Mouse (Mus musculus) liver, embryonic 13.5 days (tissue): ENCODE measurements at regions not wholly inside any gene's neighbourhood (a gene's known extent, or its start where the extent isn't known, plus 50 kb on each side); places are given as distances from the start of the nearest gene placed in this dataset.

Experiments
- ATAC-seq: fragments of 200-750 bp; cut with Nextera tagmentation; 2 replicates; pipeline ENCODE4 v1.8.0; 2017; ENCODE audit warnings: low read depth, mild to moderate bottlenecking, moderate number of reproducible peaks, moderate library complexity
- DNase-seq: peaks from one replicate; pipeline ENCODE4 v3.0.0; 2022
- H3K27ac ChIP-seq: fragments of 300-500 bp; sonication (generic); 2 replicates; pipeline ENCODE4 v1.5.1; 2015; ENCODE audit warnings: moderate library complexity, mild to moderate bottlenecking, inconsistent platforms
- H3K27me3 ChIP-seq: fragments of 300-500 bp; sonication (generic); 2 replicates; pipeline ENCODE4 v1.6.1; 2015; ENCODE audit warnings: mild to moderate bottlenecking, inconsistent platforms
- H3K36me3 ChIP-seq: fragments of 300-500 bp; sonication (generic); 2 replicates; pipeline ENCODE4 v1.6.1; 2015; ENCODE audit warnings: mild to moderate bottlenecking, inconsistent platforms
- H3K4me1 ChIP-seq: fragments of 300-500 bp; sonication (generic); replicated peaks from 2 replicates; pipeline ENCODE4 v1.6.1; 2015; ENCODE audit warnings: inconsistent platforms
- H3K4me2 ChIP-seq: fragments of 300-500 bp; sonication (generic); 2 replicates; pipeline ENCODE4 v1.6.1; 2015; ENCODE audit warnings: inconsistent platforms, mild to moderate bottlenecking, moderate library complexity
- H3K4me3 ChIP-seq: fragments of 300-500 bp; sonication (generic); replicated peaks from 2 replicates; pipeline ENCODE4 v1.5.1; 2015; ENCODE audit warnings: mild to moderate bottlenecking, inconsistent platforms
- H3K9ac ChIP-seq: fragments of 300-500 bp; sonication (generic); 2 replicates; pipeline ENCODE4 v1.6.1; 2015; ENCODE audit warnings: mild to moderate bottlenecking, inconsistent platforms
- H3K9me3 ChIP-seq: fragments of 300-500 bp; sonication (generic); replicated peaks from 2 replicates; pipeline ENCODE4 v1.6.1; 2016; ENCODE audit warnings: inconsistent platforms
- WGBS: fragments of 180-500 bp; shearing (Covaris S2); methylation state at CpG from one replicate; pipeline ENCODE4 v1.1.7; 2015; ENCODE audit not compliant: insufficient replicate concordance; 5-methylcytosine and 5-hydroxymethylcytosine counted together

- no peaks in the 10 kb centered on the region for H3K4me1 ChIP-seq
- no peak overlapping the region for H3K9ac ChIP-seq
- H3K4me3 ChIP-seq: no peak overlapping the region
- no peaks in the 10 kb centered on the region for H3K27me3 ChIP-seq
- no peak overlapping the region for H3K27ac ChIP-seq
- WGBS: 58% methylated on average over 4 of the region's 4 CpGs
- H3K4me2 ChIP-seq: no peak overlapping the region
- H3K36me3 ChIP-seq: no peaks in the 10 kb centered on the region
- ATAC-seq: no peak
- no peaks in the 10 kb centered on the region for H3K9me3 ChIP-seq
- no peak for DNase-seq
Observed at GRCm38 (mm10) chr4:83915871-83916270, 390.5 kb downstream of the Ccdc171 start.

GRCm38 (mm10) chr4:83917009-83917408 is 391.7 kb downstream of the Ccdc171 start:
- ATAC-seq (no peak), DNase-seq (no peak)
- H3K4me2 ChIP-seq: no peak overlapping the region
- H3K9ac ChIP-seq: no peak overlapping the region
- no peak overlapping the region for H3K27ac ChIP-seq
- H3K27me3 ChIP-seq: no peaks in the 10 kb centered on the region
- no peaks in the 10 kb centered on the region for H3K9me3 ChIP-seq
- no peaks in the 10 kb centered on the region for H3K4me1 ChIP-seq
- H3K4me3 ChIP-seq: no peak overlapping the region
- H3K36me3 ChIP-seq: no peaks in the 10 kb centered on the region
- WGBS: 27% methylated on average over 4 of the region's 4 CpGs

GRCm38 (mm10) chr4:83918093-83918492 is 392.7 kb downstream of the Ccdc171 start:
- Histone ChIP-seq H3K4me2 (no peak overlapping the region), H3K4me3 (no peak overlapping the region), H3K4me1 (no peaks in the 10 kb centered on the region), H3K9me3 (no peaks in the 10 kb centered on the region), H3K36me3 (no peaks in the 10 kb centered on the region), H3K27me3 (no peaks in the 10 kb centered on the region), H3K9ac (no peak overlapping the region), H3K27ac (no peak overlapping the region)
- WGBS: 58% methylated on average over 3 of the region's 3 CpGs
- DNase-seq (no peak), ATAC-seq (no peak)

- no peak for DNase-seq
- no peak for ATAC-seq
- no peak overlapping the region for H3K27ac ChIP-seq
- H3K9me3 ChIP-seq: no peaks in the 10 kb centered on the region
- no peak overlapping the region for H3K4me3 ChIP-seq
- no peak overlapping the region for H3K4me2 ChIP-seq
- H3K4me1 ChIP-seq: no peaks in the 10 kb centered on the region
- 50% methylated on average over 1 of the region's 1 CpGs for WGBS
- H3K27me3 ChIP-seq: no peaks in the 10 kb centered on the region
- no peaks in the 10 kb centered on the region for H3K36me3 ChIP-seq
- no peak overlapping the region for H3K9ac ChIP-seq
Observed at GRCm38 (mm10) chr4:83919041-83919440, 393.7 kb downstream of the Ccdc171 start.

- ATAC-seq (no peak), DNase-seq (no peak)
- Histone ChIP-seq H3K9ac (no peak overlapping the region), H3K4me2 (no peak overlapping the region), H3K4me3 (no peak overlapping the region), H3K4me1 (no peaks in the 10 kb centered on the region), H3K27ac (no peak overlapping the region), H3K27me3 (no peaks in the 10 kb centered on the region), H3K36me3 (no peaks in the 10 kb centered on the region), H3K9me3 (no peaks in the 10 kb centered on the region)
- 53% methylated on average over 8 of the region's 8 CpGs for WGBS
Observed at GRCm38 (mm10) chr4:83925118-83925842, 399.9 kb downstream of the Ccdc171 start.

GRCm38 (mm10) chr4:83926195-83926731 is 400.9 kb downstream of the Ccdc171 start:
- H3K4me1 ChIP-seq: no peaks in the 10 kb centered on the region
- no peak overlapping the region for H3K27ac ChIP-seq
- H3K4me2 ChIP-seq: no peak overlapping the region
- H3K27me3 ChIP-seq: no peaks in the 10 kb centered on the region
- DNase-seq: no peak
- H3K36me3 ChIP-seq: no peaks in the 10 kb centered on the region
- H3K9me3 ChIP-seq: no peaks in the 10 kb centered on the region
- H3K4me3 ChIP-seq: no peak overlapping the region
- no peak for ATAC-seq
- no peak overlapping the region for H3K9ac ChIP-seq
- WGBS: 57% methylated on average over 11 of the region's 11 CpGs

- H3K36me3 ChIP-seq: no peaks in the 10 kb centered on the region
- H3K4me1 ChIP-seq: no peaks in the 10 kb centered on the region
- H3K9me3 ChIP-seq: no peaks in the 10 kb centered on the region
- 50% methylated on average over 8 of the region's 8 CpGs for WGBS
- DNase-seq: no peak
- no peaks in the 10 kb centered on the region for H3K27me3 ChIP-seq
- no peak overlapping the region for H3K4me2 ChIP-seq
- H3K9ac ChIP-seq: no peak overlapping the region
- H3K4me3 ChIP-seq: no peak overlapping the region
- ATAC-seq: no peak
- H3K27ac ChIP-seq: no peak overlapping the region
Observed at GRCm38 (mm10) chr4:83931897-83932654, 406.7 kb downstream of the Ccdc171 start.

- Histone ChIP-seq H3K36me3 (no peaks in the 10 kb centered on the region), H3K27ac (no peak overlapping the region), H3K9me3 (no peaks in the 10 kb centered on the region), H3K4me3 (no peak overlapping the region), H3K9ac (no peak overlapping the region), H3K27me3 (no peaks in the 10 kb centered on the region), H3K4me1 (no peaks in the 10 kb centered on the region), H3K4me2 (no peak overlapping the region)
- 37% methylated on average over 9 of the region's 9 CpGs for WGBS
- no peak for DNase-seq
- no peak for ATAC-seq
Observed at GRCm38 (mm10) chr4:83941693-83942092, 416.3 kb downstream of the Ccdc171 start.

GRCm38 (mm10) chr4:83949612-83950011 is 424.3 kb downstream of the Ccdc171 start:
- Histone ChIP-seq H3K36me3 (no peaks in the 10 kb centered on the region), H3K9me3 (no peaks in the 10 kb centered on the region), H3K27ac (no peak overlapping the region), H3K27me3 (no peaks in the 10 kb centered on the region), H3K4me2 (no peak overlapping the region), H3K4me3 (no peak overlapping the region), H3K9ac (no peak overlapping the region), H3K4me1 (no peaks in the 10 kb centered on the region)
- 77% methylated on average over 2 of the region's 2 CpGs for WGBS
- ATAC-seq: no peak
- DNase-seq: no peak

GRCm38 (mm10) chr4:83950809-83951409 is 425.6 kb downstream of the Ccdc171 start:
- no peaks in the 10 kb centered on the region for H3K36me3 ChIP-seq
- H3K4me2 ChIP-seq: no peak overlapping the region
- no peaks in the 10 kb centered on the region for H3K4me1 ChIP-seq
- H3K27me3 ChIP-seq: no peaks in the 10 kb centered on the region
- ATAC-seq (no peak), DNase-seq (no peak)
- 72% methylated on average over 10 of the region's 10 CpGs for WGBS
- H3K4me3 ChIP-seq: no peak overlapping the region
- H3K9me3 ChIP-seq: no peaks in the 10 kb centered on the region
- no peak overlapping the region for H3K27ac ChIP-seq
- H3K9ac ChIP-seq: no peak overlapping the region

GRCm38 (mm10) chr4:83956252-83956904 is 431.0 kb downstream of the Ccdc171 start:
- no peak overlapping the region for H3K4me3 ChIP-seq
- WGBS: 74% methylated on average over 12 of the region's 12 CpGs
- no peak overlapping the region for H3K9ac ChIP-seq
- no peaks in the 10 kb centered on the region for H3K4me1 ChIP-seq
- no peak overlapping the region for H3K4me2 ChIP-seq
- ATAC-seq (no peak), DNase-seq (no peak)
- no peak overlapping the region for H3K27ac ChIP-seq
- H3K9me3 ChIP-seq: no peaks in the 10 kb centered on the region
- no peaks in the 10 kb centered on the region for H3K36me3 ChIP-seq
- no peaks in the 10 kb centered on the region for H3K27me3 ChIP-seq
